Mouse (Mus musculus): ENCODE measurements at regions not wholly inside any gene's neighbourhood (a gene's known extent, or its start where the extent isn't known, plus 50 kb on each side); places are given as distances from the start of the nearest gene placed in this dataset.

- no peak for TF ChIP-seq CTCF (conservative IDR thresholded peaks at IDR 0.05; ENCODE audit: insufficient read depth, insufficient read length, low read depth, low read length)
- TF ChIP-seq POLR2A (IDR thresholded peaks at IDR 0.05; ENCODE audit: low read depth, low read length), result no peak
Observed at GRCm38 (mm10) chr10:109079773-109080172, 69.0 kb upstream of the Syt1 start.

All from kidney, adult 2 months (tissue).